Mouse (Mus musculus): ENCODE results near the gene Ccdc171.
A peak's percentile ranks its signal among the peaks of the same experiment; 100 is the strongest.
"Not testable (repeated sequence)": the region's sequence is repeated elsewhere in the genome, so short reads cannot be mapped to it uniquely, and the experiment has no call there.

The Ccdc171 gene

DNA sequence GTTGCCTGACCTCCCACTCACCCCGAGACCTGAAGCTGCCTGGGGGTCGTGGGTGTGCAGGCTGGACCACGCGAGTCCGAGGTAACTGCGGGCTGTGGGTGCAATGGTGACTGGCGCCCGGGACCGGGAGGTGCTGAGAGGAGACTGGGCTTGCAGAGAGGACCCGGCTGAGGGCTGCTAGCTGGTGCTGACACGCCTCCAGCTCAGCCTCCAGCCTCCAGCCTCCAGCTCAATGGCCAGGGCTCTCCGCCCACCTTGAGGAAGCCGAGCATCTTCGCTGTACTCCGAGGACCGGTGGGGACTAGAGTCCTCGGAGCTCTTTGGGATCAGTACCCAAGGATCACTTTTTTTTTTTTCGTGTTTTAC is 328 bp downstream of the Ccdc171 start:
- DNase-seq (ENCODE audit: extremely low read depth, low read depth): peak; percentile 47

DNA sequence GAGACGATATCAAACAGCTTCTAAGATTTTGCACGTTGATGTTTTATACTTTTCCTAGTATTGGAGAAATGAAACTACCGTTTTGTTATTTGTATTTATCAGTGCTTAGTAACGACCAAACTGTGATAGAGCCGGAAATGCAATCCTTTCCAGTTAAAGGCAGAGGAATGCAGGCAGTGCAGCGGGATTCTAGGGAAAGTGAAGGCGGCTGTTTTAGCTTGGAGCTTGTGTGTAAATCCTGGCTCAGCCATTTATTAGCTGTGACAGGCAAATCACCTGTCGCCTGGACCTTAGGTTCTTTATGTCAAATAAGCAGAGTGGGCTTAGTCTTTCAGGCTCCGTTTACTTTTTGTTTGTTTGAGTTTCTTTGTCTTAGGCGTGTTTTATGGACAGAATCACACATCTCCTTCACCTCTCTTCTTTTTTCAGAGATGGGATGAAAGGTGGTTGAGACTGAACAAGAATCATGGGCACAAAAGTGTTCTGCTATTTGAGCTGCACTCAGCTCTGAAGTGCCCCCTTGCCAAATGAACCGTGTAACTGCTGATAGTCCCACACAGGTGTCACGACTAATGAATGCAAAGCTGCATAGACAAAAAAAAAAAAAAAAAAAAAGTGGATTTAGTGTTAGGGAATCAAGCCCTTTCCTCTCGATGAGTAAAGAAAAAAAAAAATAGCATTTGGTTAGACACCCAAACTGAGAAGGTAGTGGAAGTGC is 1.1 kb downstream of the Ccdc171 start:
- no peak for DNase-seq (ENCODE audit: extremely low read depth, low read depth)

- no peak for DNase-seq (ENCODE audit: extremely low read depth, low read depth)
Measured at GRCm38 (mm10) chr4:83526988-83527334, 1.6 kb downstream of the Ccdc171 start.

DNA sequence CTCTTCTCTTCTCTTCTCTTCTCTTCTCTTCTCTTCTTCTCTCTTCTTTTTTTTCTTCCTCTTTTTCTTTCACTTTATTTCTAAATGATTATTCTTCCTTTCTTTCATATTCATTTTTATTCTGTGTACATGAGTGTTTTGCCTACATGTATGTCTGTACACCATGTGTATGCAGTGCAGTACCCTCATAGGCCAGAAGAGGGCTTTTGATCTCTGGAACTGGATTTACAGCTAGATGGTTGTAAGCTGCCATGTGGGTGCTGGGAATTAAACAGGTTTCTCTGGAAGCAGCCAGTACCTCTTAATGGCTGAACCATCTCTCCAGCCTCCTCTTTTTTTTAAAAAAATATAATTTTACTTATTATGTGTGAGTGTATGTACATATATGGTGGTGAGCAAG is 2.6 kb downstream of the Ccdc171 start:
- DNase-seq (ENCODE audit: extremely low read depth, low read depth): peak; percentile 78

GRCm38 (mm10) chr4:83530060-83530459 is 4.7 kb downstream of the Ccdc171 start:
- DNase-seq (ENCODE audit: extremely low read depth, low read depth): not testable (repeated sequence)

DNA sequence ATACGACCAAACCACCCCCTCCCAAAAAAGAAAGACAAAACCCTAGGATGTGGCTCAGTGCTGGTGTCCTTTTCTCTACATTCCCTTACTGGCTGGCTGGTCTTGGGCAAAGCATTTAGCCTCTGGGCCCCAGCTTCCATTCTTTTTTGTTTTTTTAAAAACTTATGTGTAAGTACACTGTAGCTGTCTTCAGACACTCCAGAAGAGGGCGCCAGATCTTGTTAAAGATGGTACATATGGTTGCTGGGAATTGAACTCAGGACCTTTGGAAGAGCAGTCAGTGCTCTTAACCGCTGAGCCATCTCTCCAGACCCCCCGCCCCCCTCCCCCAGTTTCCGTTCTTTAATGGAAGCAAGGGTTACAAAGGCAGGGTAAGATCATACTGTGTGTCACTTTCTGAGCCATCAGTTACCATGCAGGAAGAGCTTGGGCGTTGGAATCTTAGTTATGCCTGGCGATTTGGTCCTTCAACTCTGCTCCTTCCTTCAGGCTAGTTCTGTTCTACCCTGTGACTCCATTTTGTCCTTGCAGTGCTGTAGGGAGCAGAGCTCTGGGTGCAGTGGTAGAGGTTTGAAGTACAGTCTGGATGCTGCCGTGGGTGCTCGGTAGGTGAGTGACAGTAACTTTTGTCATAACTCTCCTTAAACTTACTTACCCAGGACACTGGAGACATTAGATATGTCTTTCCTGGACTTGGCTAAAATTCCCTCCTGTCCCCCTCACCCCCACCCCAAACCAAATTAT is 8.0 kb downstream of the Ccdc171 start:
- DNase-seq (ENCODE audit: extremely low read depth, low read depth): no peak

DNA sequence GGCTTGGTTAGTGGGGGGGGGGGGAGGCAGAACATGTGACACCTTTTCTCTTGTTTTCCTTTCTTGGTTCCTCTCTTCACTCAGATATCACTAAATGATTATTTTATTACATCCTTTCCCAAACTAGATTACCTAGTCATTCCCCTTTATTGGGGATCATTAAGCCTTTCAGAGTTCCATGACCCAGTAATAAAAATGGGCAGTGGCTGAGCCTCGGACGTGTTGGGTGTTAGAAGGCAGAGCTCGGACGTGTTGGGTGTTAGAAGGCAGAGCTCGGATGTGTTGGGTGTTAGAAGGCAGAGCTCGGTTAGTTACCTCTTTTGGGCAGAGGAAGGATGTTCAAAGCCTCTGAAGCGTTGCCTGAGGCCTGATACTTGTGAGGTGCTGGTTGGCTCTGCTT is 8.7 kb downstream of the Ccdc171 start:
- DNase-seq (ENCODE audit: extremely low read depth, low read depth): no peak

DNA sequence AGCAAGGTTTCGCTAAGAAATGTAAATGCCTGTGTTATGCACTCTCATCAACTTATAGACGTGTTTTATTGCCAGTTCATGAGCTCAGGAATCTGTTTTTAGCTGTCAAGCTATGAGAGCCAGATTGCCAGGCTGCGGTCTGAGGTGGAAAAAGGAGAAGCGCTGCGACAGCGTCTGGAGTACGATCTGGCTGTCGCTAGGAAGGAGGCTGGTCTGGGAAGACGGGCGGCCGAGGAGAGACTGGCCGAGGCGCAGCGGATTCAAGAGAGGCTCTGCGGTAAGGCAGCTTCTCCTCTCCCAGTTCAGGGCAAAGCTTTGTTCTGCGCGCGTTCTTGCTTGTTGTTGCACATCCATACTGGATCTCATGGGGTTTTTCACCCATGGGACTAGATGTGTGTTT is 24.2 kb downstream of the Ccdc171 start:
- DNase-seq (ENCODE audit: extremely low read depth, low read depth): no peak

DNA sequence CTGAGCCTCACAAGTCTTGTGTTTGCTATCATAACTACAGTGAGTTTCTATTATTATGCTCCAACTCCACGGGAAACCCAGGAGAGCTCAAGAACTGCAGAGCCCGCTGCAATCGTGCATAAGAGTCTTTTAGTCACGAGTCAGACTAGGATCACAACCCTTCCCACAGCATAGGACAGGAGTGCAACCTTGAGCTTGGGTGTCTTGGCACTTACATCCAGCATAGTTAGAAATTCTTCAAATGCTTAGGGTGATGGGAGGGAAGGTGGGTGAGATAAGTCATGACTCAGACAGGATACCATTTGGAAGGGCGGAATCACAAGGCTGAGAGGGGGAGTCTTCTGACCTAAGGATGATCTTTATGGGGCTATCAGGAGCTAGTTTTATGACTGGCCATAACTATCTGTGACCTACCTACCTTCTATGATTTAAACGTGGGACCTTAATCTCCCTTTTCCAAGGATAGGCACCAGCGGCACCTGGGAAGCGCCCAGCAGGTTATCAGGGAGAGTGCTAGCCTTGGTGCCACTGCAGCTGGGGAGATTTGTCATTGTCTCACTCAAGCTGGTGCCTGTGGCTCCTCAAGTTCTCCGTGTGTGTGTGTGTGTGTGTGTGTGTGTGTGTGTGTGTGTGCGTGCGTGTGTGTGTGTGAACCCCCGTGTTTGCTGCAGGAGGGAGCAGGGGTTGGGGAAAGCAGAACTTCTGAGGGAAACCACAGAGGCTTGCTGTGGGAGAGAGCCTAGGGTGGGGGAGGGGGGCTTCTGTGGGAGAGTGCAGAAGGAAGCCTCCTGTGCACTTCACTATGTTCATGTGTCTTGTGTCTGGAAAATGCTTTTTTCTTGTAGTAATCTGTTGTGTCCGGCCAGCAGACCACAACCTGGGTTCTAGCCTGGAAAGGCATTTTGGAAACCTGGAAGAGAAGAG is 42.1 kb downstream of the Ccdc171 start:
- peak; percentile 52 for DNase-seq (ENCODE audit: extremely low read depth, low read depth)

DNA sequence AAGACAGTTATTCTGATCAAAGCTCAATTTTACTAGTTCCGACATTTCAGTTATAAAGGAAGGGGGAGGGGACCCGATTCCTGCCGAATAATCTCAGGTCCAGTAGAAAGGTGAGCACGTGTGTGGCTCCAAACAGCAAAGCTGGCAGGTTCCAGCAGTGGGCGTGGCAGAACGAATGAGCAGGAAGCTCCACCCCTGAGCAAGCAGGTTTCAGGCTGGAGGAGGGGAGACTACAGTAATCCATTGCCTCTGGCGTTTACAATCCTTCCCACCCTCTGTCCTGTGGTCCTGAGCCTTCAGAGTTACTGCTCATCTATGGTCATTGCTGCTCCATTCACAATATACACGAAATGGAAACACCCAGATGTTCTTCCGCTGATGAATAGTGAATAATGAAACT is 42.8 kb downstream of the Ccdc171 start:
- DNase-seq (ENCODE audit: extremely low read depth, low read depth): not testable (repeated sequence)

DNA sequence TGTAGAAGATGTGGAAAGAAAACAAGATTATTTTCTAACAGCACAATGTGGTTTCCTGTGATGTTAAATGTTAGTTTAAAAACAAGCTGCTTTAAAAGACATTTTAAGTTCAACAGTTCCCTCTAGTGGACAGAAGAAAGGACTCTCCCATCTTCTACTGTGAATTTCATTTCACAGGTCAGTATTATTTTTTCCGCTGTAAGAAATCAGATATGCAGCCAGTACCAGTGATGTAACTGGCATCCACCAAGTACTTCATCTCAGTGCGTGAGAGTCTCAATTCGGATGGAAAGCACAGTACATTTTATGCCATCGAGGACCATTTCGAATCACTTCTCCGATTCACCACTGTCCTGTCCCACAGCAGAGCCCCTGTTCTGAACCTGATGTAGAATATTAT is 45.2 kb downstream of the Ccdc171 start:
- DNase-seq (ENCODE audit: extremely low read depth, low read depth): peak; percentile 66

DNA sequence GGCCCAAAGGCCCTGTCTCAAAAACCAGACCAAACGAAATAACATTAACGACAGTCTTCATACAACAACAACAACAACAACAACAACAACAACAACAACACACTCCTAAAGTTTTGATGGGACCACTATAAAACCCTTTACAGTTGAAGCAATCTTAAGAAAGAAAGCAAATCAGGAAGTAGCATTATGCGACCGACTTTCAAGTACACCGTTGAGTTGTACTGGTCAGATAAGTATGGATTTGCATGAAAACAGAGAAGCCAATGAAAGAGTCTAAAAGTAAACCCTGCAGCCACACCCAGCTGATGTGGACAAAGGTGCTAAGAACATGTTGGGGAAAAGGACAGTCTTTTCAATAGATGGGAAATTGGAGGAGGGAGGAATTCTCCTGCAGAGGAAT is 45.7 kb downstream of the Ccdc171 start:
- DNase-seq (ENCODE audit: extremely low read depth, low read depth): peak; percentile 59

DNA sequence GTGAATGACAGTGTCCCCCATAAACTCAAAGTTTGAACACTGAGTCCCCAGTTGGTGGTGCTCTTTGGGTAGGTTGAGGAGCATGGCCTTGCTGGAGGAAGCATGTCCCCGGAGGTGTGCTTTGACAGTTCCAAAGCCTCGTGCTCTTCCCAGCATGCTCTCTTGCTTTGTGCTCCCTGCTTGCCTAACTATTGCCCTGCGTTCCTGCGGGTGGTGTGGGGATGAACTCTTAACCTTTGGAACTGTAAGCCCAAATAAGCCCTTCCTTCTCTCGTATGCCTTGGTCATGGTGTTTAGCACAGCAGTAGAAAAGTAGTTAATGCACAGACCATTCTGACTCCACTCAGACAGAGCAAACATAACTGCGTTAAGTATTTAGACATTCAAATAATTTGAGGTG is 47.2 kb downstream of the Ccdc171 start:
- DNase-seq (ENCODE audit: extremely low read depth, low read depth): no peak

- DNase-seq (ENCODE audit: extremely low read depth, low read depth): peak; percentile 59
Measured at GRCm38 (mm10) chr4:83576315-83576714, 51.0 kb downstream of the Ccdc171 start.

- DNase-seq (ENCODE audit: extremely low read depth, low read depth): peak; percentile 20
Measured at GRCm38 (mm10) chr4:83580157-83580556, 54.8 kb downstream of the Ccdc171 start.

DNA sequence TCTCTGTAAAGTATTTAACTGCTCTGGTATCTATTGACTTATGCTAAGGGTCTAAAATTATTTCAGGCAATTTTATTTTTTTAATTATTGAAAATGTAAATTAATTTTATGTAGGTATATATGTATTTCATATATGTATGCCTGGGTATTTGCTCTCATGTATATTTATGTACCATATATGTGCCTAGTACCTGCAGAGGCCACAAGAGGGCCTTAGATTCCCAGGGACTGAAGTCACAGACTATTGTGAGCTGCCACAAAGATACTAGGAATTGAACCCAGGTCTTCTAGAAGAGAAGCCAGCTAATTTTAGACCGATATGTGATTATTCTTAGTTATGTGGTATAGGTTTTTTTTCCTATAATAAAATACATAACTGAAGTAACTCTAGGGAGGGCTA is 62.2 kb downstream of the Ccdc171 start:
- no peak for DNase-seq (ENCODE audit: extremely low read depth, low read depth)

DNA sequence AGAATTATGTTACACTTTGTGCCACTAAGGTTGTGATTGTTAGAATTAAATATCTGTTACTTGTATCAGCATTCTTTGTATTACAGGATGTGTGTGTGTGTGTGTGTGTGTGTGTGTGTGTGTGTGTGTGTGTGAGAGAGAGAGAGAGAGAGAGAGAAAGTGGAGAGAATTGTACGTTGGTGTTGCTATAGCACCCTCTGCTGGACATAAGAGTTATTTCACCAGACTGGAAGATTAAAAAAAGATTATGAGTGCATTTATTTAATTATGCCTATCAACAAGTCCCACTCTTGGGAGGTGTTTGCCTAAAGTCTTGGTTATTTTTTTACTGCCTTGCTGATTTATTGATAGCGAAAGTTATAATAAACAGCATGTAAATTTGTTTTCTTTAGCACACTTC is 71.1 kb downstream of the Ccdc171 start:
- DNase-seq (ENCODE audit: extremely low read depth, low read depth): peak; percentile 10

DNA sequence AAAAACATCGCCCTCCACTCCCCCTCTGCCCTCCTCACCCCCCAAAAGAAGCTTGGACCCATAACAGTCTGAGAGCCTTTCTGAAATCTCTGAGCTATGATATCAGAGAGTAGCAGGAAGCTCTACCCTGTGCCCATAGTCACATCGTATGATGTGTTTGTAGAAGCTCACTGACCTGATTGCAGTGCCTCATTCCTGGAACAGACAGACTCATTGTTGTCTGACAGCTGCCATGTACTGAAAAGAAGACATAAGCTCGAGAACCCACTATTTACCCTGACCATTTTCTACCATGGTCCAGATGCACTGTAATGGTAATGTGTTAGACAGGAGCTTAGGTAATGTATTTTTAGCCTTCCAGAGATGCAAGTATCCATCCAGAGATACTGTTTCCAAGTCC is 85.8 kb downstream of the Ccdc171 start:
- no peak for DNase-seq (ENCODE audit: extremely low read depth, low read depth)

DNA sequence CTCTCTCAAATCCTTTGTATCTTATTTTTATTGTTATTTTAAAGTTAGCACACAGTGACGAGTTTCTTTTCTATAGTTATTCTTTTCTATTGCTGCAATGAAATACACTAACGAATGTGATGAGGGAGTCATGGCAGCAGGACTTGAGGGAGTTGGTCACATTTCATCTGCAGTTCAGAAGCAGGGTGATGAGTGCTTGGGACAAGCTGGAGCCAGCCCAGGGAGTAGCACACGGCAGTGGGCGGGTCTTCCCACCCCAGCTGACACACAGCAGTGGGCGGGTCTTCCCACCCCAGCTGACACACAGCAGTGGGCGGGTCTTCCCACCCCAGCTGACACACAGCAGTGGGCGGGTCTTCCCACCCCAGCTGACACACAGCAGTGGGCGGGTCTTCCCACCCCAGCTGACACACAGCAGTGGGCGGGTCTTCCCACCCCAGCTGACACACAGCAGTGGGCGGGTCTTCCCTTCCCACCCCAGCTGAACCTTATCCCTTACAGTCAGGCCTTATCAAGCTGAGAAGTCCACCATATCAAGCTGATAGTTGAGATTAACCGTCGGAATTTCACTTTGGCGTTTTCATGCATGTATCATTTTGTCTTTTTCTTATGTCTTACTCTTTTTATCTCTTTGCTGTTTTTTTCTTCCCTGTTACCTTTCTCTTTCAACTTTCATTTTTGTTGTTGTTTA is 97.8 kb downstream of the Ccdc171 start:
- DNase-seq (ENCODE audit: extremely low read depth, low read depth): not testable (repeated sequence)

DNA sequence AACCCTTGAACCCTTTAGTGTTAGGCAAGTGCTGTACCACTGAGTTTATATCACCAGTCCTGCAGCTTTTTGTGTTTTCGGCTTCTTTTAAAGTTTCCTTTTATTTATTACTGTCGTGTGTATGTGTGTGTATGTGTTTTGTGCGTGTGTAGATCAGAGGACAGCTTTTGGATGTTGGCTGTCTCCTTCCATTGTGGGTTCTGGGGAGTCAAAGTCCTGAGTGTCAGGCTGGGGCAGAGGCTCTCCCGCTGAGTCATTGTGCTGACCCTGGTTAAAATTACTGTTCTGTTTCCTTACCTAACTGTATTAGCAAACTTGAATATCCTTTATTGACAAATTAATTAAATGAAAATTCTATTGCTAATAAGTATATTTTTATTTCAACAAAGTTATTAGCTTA is 98.4 kb downstream of the Ccdc171 start:
- DNase-seq (ENCODE audit: extremely low read depth, low read depth): no peak

GRCm38 (mm10) chr4:83651453-83651852 is 126.1 kb downstream of the Ccdc171 start:
- DNase-seq (ENCODE audit: extremely low read depth, low read depth): no peak
